Mouse (Mus musculus): ENCODE results near the gene Edc3.

DNA sequence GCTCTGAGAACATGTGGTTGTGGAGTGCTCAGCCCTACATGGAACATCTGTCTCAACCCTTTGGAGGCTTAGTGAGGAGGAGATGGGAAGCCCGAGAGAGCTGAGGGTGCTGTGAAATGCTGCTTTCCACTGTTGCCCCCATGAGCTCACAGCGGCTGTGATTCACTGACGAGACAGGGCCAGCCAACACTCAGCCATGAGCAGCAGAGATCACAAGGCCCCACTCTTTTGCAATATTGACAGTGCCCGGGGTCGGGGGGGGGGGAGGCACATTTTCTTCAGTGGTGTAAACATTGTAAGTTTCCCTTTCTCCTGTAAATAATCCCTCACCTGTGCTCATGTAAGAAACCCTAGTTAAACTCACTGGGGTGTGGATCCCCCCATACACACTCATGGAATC lies 36.8 kb upstream of the Edc3 start:
- TF ChIP-seq CTCF (IDR thresholded peaks at IDR 0.05): no peak
- TF ChIP-seq EP300 (IDR thresholded peaks at IDR 0.05): no peak
